Mouse (Mus musculus): ENCODE measurements at regions not wholly inside any gene's neighbourhood (a gene's known extent, or its start where the extent isn't known, plus 50 kb on each side); places are given as distances from the start of the nearest gene placed in this dataset.

GRCm38 (mm10) chr6:93133940-93134339 is 190.6 kb upstream of the Adamts9 start:
- no peak overlapping the region for H3K9ac ChIP-seq (ENCODE audit: low read depth, low read length, severe bottlenecking)
- WGBS = 81% methylated on average over 5 of the region's 5 CpGs

GRCm38 (mm10) chr6:93130946-93131685 is 187.8 kb upstream of the Adamts9 start:
- Histone ChIP-seq H3K4me1 (ENCODE audit: control insufficient read depth, insufficient read depth, low read length) (no peaks in the 10 kb centered on the region), H3K27me3 (ENCODE audit: control insufficient read depth, insufficient read depth, low read length) (no peaks in the 10 kb centered on the region), H3K9me3 (ENCODE audit: control insufficient read depth, low read length) (no peaks in the 10 kb centered on the region), H3K27ac (replicated peaks; ENCODE audit: low read depth, low read length) (no peak overlapping the region), H3K4me2 (replicated peaks; ENCODE audit: low read depth, low read length, severe bottlenecking) (no peak overlapping the region), H3K36me3 (ENCODE audit: control insufficient read depth, insufficient read depth, low read length) (no peaks in the 10 kb centered on the region), H3K4me3 (replicated peaks; ENCODE audit: low read length) (no peak overlapping the region), H3K9ac (ENCODE audit: low read depth, low read length, severe bottlenecking) (no peak overlapping the region)
- DNase-seq (ENCODE audit: low spot score) (no peak), ATAC-seq (ENCODE audit: low FRiP score, low read depth) (no peak)
- TF ChIP-seq POLR2A (IDR thresholded peaks at IDR 0.05; ENCODE audit: borderline replicate concordance, extremely low read depth, insufficient read depth, insufficient read length) = no peak
- WGBS = 37% methylated on average over 4 of the region's 4 CpGs

More at GRCm38 (mm10) chr6:93133940-93134339, 190.6 kb upstream of the Adamts9 start:
- DNase-seq (ENCODE audit: low spot score) (no peak), ATAC-seq (ENCODE audit: low FRiP score, low read depth) (no peak)
- no peaks in the 10 kb centered on the region for H3K9me3 ChIP-seq (ENCODE audit: control insufficient read depth, low read length)
- no peak overlapping the region for H3K4me3 ChIP-seq (replicated peaks; ENCODE audit: low read length)
- H3K27ac ChIP-seq (replicated peaks; ENCODE audit: low read depth, low read length) = no peak overlapping the region
- no peaks in the 10 kb centered on the region for H3K27me3 ChIP-seq (ENCODE audit: control insufficient read depth, insufficient read depth, low read length)
- no peak for TF ChIP-seq POLR2A (IDR thresholded peaks at IDR 0.05; ENCODE audit: borderline replicate concordance, extremely low read depth, insufficient read depth, insufficient read length)
- no peaks in the 10 kb centered on the region for H3K36me3 ChIP-seq (ENCODE audit: control insufficient read depth, insufficient read depth, low read length)
- no peak overlapping the region for H3K4me2 ChIP-seq (replicated peaks; ENCODE audit: low read depth, low read length, severe bottlenecking)
- H3K4me1 ChIP-seq (ENCODE audit: control insufficient read depth, insufficient read depth, low read length) = no peaks in the 10 kb centered on the region

GRCm38 (mm10) chr6:93119482-93119881 is 176.2 kb upstream of the Adamts9 start:
- H3K4me2 ChIP-seq (replicated peaks; ENCODE audit: low read depth, low read length, severe bottlenecking) = no peak overlapping the region
- DNase-seq (ENCODE audit: low spot score) (peak; percentile 27), ATAC-seq (ENCODE audit: low FRiP score, low read depth) (no peak)
- 50% methylated on average over 12 of the region's 12 CpGs for WGBS
- H3K36me3 ChIP-seq (ENCODE audit: control insufficient read depth, insufficient read depth, low read length) = no peaks in the 10 kb centered on the region
- H3K27me3 ChIP-seq (ENCODE audit: control insufficient read depth, insufficient read depth, low read length) = no peaks in the 10 kb centered on the region
- H3K9me3 ChIP-seq (ENCODE audit: control insufficient read depth, low read length) = no peaks in the 10 kb centered on the region
- H3K4me1 ChIP-seq (ENCODE audit: control insufficient read depth, insufficient read depth, low read length) = no peaks in the 10 kb centered on the region
- H3K27ac ChIP-seq (replicated peaks; ENCODE audit: low read depth, low read length) = no peak overlapping the region
- H3K4me3 ChIP-seq (replicated peaks; ENCODE audit: low read length) = no peak overlapping the region
- H3K9ac ChIP-seq (ENCODE audit: low read depth, low read length, severe bottlenecking) = no peak overlapping the region
- TF ChIP-seq POLR2A (IDR thresholded peaks at IDR 0.05; ENCODE audit: borderline replicate concordance, extremely low read depth, insufficient read depth, insufficient read length) = no peak

- DNase-seq (ENCODE audit: low spot score) (no peak), ATAC-seq (ENCODE audit: low FRiP score, low read depth) (no peak)
- no peak overlapping the region for H3K4me2 ChIP-seq (replicated peaks; ENCODE audit: low read depth, low read length, severe bottlenecking)
- WGBS = 87% methylated on average over 3 of the region's 3 CpGs
- H3K9ac ChIP-seq (ENCODE audit: low read depth, low read length, severe bottlenecking) = no peak overlapping the region
- no peak overlapping the region for H3K4me3 ChIP-seq (replicated peaks; ENCODE audit: low read length)
- no peaks in the 10 kb centered on the region for H3K27me3 ChIP-seq (ENCODE audit: control insufficient read depth, insufficient read depth, low read length)
- 0 out of 2 replicates have a peak, but pooled peaks cover 4% of the 10 kb centered on the region for H3K4me1 ChIP-seq (ENCODE audit: control insufficient read depth, insufficient read depth, low read length)
- H3K27ac ChIP-seq (replicated peaks; ENCODE audit: low read depth, low read length) = no peak overlapping the region
- H3K9me3 ChIP-seq (ENCODE audit: control insufficient read depth, low read length) = no peaks in the 10 kb centered on the region
- no peaks in the 10 kb centered on the region for H3K36me3 ChIP-seq (ENCODE audit: control insufficient read depth, insufficient read depth, low read length)
- TF ChIP-seq POLR2A (IDR thresholded peaks at IDR 0.05; ENCODE audit: borderline replicate concordance, extremely low read depth, insufficient read depth, insufficient read length) = no peak
Observed at GRCm38 (mm10) chr6:93113361-93113760, 170.1 kb upstream of the Adamts9 start.

- Histone ChIP-seq H3K4me3 (replicated peaks; ENCODE audit: low read length) (no peak overlapping the region), H3K27me3 (ENCODE audit: control insufficient read depth, insufficient read depth, low read length) (no peaks in the 10 kb centered on the region), H3K9ac (ENCODE audit: low read depth, low read length, severe bottlenecking) (no peak overlapping the region), H3K36me3 (ENCODE audit: control insufficient read depth, insufficient read depth, low read length) (no peaks in the 10 kb centered on the region), H3K9me3 (ENCODE audit: control insufficient read depth, low read length) (no peaks in the 10 kb centered on the region), H3K4me1 (ENCODE audit: control insufficient read depth, insufficient read depth, low read length) (no peaks in the 10 kb centered on the region), H3K4me2 (replicated peaks; ENCODE audit: low read depth, low read length, severe bottlenecking) (no peak overlapping the region), H3K27ac (replicated peaks; ENCODE audit: low read depth, low read length) (no peak overlapping the region)
- 65% methylated on average over 5 of the region's 5 CpGs for WGBS
- ATAC-seq (ENCODE audit: low FRiP score, low read depth) = no peak
- TF ChIP-seq POLR2A (IDR thresholded peaks at IDR 0.05; ENCODE audit: borderline replicate concordance, extremely low read depth, insufficient read depth, insufficient read length) = no peak
- no peak for DNase-seq (ENCODE audit: low spot score)
Observed at GRCm38 (mm10) chr6:93094730-93095360, 151.6 kb upstream of the Adamts9 start.
